Mouse (Mus musculus) left cerebral cortex, postnatal 4 days (tissue): ENCODE data around the gene Lpp. TPM values are rescaled to one million over a fixed set of nuclear protein-coding genes. Genes with fewer than 3 reads are reported as not detected.

Experiments
- DNase-seq: peaks from one replicate; pipeline ENCODE4 v3.0.0-alpha.2; 2022
- intact Hi-C: fragments of 180-260 bp; cut with DNase I; formaldehyde crosslinking; loops from one replicate; pipeline ENCODE4 v1.15.1; 2025
- total RNA-seq, 2 experiments: library from RNA; stranded (reverse); gene quantifications; 2 replicates each; pipeline ENCODE4 v1.2.3; 2021

Gene Lpp
- total RNA-seq, 2 experiments from 2014 or later, result 11.5 to 13.0 TPM

DNA sequence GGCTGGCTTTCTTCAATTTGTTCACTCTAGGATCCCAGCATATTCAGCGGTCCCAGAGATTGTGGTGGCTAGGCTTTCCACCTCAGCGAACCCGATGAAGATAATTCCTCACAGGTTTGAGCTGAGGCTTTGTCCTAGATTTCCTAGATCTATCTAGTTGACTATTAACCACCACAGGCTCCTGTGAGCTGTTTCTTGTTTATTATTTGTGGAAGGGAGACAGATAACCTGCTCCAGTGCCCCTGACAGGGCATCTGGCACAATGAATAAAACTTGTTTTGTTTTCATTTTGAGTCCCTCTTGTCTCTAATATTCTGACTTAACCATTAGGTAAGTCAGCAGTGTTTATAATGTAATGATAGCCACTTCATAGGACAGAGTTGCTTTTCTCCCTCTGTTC lies 5.6 kb downstream of the Lpp start:
- no peak for DNase-seq
- intact Hi-C loops, result no loop called here

DNA sequence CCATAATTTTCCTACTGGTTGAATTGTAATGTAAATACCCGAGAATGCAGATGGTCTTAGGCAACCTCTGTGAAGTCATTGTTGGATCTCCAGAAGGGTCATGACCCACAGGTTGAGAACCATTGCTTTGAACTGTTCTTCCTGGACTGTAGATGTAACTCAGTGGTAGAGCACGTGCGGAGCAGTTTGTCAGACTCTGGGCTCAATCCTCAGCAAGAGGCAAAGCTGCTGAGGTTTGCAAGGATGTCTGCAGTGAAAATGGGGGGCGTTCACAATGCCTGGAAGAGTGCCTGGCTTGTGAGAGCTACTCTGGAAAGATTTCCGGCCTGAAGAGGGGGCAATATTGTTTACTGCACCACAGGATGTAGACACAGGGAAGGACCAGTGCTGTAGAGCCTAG lies 6.2 kb downstream of the Lpp start:
- intact Hi-C loops, result no loop called here
- no peak for DNase-seq

DNA sequence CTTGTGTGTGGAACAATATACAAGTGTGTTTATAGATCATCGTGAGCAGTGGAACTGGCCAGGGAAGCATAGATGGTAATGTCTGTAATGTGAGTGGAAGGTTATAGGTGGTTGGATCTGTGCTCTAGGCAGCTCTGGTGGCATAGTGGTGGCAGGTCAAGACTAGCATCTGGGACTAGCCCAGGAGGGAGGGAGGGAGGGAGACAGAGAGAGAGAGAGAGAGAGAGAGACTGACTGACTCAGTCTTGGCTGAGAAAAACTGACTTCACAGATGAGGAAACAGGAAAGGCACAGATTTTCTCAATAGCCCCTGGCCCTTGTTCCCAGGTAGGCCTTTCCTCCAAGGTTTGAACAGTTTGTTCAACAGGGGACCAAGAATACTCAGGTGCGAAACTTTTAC lies 7.5 kb downstream of the Lpp start:
- intact Hi-C loops, result no loop called here
- no peak for DNase-seq

DNA sequence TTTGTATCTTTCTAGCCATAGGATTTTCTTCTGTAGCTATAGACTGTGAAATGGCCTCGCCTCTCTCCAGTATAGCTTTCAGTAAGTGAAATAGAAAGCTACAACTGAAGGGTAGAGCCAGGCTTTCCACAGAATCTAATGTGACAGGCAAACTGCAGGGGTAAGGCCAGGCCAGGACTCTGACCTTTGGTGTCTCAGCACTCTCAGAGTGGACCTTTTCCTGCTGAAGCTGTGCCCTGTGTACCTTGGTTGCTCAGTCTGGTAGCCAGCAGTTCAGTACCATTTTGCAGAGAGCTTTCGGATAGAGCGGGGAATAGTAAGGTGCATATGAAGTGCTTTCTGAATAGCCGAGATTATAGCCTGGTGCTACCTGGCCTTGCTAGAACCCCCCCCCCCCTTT lies 9.5 kb downstream of the Lpp start:
- DNase-seq, result no peak
- intact Hi-C loops, result no loop called here

DNA sequence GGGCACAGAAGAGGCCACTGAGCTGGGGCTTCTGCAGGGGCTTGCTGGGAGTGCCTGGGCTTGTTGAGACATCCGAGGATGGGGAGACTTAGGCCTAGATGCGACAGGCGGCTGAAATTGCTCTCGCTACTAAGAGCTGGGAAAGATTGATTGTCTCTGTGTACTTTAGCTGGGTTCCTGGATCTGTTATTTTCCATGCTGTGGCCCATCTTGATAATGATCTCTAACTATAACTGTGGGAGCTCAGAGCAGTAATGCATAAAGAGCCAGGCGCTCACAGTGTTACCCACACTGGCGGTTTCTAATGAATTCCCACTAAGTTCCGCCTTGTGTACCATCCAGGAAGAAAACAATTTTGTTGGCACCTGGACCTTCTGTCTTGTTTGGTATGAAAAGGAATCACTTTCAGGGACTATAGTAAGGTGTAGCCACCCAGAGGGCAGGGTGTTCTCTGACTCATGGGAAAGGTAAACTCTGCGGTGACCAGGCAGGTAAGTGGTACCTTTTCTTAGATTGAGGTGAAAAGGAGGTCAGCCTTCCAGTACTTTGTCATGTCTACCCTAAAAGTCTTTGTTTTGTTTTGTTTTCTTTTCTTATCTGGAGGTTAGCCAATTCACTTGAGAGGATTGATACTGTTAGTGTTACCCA lies 10.6 kb downstream of the Lpp start:
- DNase-seq, result no peak
- intact Hi-C loops, result no loop called here

DNA sequence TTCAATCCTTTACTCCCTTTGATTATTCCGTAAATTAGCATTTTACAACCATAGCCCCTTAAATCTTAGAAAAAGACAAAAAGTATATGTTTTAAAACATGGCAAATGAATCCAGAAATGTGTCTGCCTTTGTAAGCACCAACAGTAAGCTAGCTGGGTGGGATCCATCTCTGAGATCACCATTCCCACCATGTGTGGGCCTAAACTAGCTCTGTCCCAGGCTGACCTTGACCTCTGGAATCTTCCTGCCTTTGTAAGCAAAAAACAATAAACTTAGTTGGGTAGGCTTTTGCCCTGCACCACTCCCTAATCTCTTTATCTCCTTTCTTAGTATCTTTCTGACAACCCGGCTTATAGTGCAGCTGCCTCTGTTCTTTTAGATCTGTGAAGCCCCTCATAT lies 13.2 kb downstream of the Lpp start:
- no peak for DNase-seq
- intact Hi-C loops, result no loop called here

DNA sequence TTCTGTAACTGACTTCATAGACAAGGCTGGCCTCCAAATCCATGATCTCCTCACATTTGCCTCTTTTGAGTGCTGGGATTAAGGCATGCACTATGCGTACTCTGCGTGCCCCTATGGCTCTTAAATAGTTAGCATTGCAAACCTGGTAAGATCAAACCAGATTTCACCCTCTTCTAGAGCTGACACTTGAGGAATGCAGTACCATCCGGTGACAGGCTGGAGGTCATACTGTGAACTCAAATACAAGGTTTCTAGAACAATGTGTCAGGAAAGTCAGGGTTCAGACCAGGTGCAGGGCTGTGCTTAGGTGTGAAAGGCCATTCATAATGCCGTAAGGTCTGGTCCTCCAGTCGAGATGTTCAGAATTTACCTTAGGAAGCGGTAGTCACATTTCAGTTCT lies 18.0 kb downstream of the Lpp start:
- intact Hi-C loops, result no loop called here

DNA sequence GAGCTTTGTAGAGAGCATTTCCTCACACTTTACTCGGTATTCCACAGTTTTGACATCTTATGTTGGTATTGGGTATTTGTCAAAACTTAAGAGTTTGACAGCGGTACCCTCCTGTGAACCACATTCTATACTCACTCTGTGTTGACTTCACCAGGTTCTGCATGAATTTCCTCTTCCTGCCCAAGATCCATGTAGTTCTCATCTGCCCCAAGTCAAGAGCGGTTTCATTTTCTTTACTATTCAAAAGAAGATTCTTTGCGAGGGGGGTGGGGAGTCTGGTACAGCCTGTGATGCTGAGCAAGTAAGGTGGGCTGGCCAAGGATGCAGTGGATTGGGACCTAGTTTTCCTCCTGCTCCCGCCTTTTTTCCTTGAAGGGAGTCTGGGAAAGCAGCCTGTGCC lies 18.9 kb downstream of the Lpp start:
- intact Hi-C loops, result no loop called here
- DNase-seq, result no peak

More for the DNA sequence above, 18.0 kb downstream of the Lpp start:
- no peak for DNase-seq

DNA sequence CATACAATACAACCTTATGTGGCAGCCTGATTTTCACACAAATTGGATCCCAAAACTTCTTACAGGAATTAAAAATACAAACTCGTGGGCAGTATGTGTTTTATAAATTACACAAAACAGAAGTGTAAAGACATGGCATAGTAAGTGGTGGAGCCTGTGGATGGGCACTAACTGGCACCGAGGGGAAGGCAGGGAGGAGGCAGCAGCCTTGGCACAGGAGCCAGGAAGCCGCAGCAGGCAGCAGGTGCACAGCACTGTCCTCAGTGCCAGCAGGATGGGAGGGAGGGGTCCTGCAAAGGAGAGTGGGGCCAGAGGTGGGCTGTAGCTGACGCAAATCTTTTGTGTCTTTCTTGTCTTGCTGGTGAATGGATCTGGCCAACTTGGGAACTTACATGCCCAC lies 19.8 kb downstream of the Lpp start:
- peak; percentile 44 for DNase-seq
- intact Hi-C loops, result no loop called here

DNA sequence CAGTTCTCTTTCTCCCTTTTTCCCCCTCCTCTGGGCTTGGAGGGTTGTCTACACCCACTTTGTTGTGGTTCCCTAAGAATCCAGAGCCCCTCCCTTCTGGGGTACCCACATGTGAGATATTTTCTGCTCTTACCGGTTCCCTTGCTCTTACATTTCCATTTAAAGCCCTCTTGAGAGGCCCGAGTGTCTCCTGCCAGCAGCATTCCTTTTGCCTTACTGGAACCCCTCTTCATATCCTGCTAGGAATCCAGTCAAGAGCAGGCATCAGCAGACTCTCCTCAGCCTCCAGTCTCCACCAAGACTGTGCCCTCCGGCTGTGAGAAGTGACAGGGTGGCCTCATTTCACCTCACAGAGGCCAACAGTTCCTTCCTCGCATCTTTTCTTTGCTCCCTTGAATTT lies 24.7 kb downstream of the Lpp start:
- no peak for DNase-seq
- intact Hi-C loops, result no loop called here

DNA sequence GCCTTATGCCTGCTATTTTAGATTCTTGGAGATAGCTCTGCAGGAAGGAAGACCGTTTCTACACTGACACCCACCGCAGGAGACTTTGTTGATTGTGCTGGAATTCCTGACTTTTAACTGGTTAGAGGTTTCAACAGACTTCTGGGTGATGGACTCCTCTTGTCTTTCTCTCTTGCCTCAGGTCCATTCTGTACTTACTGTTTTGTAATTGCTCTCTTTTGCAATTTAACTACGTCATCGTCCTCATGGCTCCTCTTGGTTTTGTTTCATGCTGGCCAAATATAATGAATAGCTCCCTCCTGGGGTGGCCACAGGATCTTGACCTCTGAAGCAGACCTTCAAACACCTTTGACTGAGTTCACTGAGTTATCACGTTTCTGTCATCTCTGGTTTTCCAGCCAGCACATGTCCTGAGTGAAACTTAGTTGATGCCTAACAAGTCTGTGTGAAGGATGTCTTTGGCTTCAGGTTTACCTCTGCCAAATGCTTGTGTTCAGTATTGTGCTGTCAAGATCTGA lies 27.4 kb downstream of the Lpp start:
- DNase-seq, result no peak
- intact Hi-C loops, result no loop called here

DNA sequence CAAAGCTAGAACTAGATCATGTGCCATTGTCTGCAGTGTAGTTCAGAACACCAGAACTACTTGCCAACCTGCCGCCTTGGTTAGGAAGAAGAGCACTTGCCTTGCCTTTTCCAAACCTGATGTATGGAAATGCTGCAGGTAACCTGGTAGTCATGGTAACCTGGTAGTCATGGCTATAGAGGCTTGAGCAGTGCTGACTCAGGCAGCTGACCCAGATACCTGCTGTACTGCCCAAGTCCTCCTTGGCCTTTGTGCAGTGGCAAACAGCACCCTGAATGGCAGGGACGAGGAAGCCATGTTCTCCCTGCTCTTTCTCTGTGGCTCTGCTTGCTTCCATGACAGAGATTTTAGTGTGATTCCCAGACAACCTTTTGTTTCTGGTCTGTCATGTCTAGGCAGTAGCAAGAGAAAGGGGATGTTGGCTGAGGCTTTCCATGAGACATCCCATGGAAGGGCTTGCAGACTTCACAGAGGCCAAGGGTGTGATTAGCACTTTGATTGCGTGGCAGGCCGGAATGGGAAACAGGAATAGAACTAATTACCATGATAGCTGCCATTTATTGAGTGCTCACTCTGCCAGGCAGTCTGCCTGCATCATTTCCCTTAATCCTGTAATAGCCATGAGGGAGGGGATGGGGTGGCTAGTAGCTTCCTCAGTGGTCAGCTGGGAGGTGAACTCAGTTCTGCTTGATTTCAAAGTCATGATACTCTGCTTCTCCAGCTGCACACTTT lies 28.5 kb downstream of the Lpp start:
- intact Hi-C loops, result no loop called here
- no peak for DNase-seq

DNA sequence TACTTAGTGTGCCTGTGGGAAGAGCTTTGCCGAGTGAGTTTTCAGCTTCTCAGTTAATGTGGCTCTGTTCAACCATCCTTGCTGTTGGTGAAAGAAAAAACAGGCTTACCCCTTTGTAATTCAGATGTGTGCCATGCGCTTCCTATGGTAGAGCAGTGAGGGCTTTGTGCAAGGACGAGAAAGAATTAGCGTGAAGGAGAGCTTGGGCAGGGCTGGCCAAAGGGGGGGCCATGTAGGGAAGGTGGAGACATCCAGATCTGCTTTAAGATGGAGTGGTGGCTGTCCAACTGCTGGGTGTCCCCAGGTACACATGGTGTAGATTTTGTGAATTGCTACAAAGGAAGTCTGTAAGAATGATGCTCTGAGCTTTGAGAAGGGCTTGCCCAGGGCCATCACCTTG lies 29.9 kb downstream of the Lpp start:
- no peak for DNase-seq
- intact Hi-C loops, result no loop called here

DNA sequence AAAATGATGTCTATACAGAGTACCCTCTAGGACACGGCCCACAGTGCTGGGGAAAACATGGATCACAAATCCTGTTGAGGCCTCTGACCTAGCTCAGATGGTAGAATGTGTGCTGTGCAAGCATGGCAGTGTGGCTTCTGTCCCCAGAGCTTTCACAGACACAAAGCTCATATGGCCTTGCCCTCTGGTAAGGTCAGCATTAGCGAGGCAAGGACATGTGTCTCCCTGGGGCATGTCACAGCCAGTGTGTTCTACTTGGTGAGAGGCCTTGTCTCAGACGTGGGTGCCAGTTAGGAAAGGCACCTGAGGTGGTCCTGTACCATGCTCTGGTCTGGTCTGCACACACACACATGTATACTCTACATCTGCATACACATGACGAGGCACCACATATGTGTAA lies 30.4 kb downstream of the Lpp start:
- intact Hi-C loops, result no loop called here
- DNase-seq, result no peak

DNA sequence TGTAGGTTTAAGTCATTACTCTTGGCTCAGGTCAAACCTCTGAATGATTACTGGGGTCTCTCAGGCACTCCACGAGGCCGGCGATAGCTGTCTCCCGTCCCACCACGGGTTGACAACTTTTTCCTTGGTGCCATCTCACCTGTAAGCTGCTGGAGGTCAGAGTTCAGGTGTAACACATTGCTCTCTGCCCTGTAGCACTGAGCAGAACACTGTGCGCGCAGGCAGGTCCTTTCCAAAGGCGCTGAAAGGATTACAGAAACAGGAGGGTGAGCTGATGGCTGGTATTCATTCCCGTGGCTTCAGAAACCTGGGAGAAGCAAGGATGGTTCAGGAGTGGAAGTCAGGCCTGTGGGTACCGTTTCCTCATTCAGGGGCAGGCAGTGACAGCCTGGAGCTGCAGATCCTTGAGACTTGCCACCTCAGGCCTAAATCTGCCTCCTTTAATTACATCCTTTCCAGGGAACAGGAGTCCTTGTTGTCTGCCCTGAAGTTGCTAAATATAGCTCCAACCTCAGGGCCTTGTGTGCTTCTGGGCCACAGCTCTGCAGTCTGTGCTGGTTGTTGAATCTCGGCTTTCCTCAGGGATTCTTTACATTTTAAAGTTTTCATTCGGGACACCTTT lies 31.2 kb downstream of the Lpp start:
- no peak for DNase-seq

DNA sequence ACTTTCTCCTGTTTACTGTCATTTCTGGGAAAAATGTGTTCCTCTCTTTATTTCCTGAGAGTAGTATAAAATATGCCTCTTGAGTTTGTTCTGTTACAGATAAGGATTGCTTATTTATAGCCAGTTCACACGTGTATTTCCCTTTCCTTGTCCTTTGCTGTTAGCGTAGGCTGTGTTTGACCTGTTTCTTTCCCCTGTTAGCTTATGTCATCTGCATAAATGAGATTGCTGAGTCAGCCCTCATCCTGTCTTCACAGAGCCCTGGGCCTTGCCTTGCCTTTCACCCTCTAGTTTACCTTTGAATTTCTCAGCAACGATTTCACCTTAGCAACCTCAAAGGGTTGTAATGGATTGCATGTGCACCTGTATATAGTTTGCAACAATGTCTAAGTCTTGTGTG lies 32.5 kb downstream of the Lpp start:
- no peak for DNase-seq
- intact Hi-C loops, result no loop called here

More for the DNA sequence above, 31.2 kb downstream of the Lpp start:
- intact Hi-C loops, result no loop called here

DNA sequence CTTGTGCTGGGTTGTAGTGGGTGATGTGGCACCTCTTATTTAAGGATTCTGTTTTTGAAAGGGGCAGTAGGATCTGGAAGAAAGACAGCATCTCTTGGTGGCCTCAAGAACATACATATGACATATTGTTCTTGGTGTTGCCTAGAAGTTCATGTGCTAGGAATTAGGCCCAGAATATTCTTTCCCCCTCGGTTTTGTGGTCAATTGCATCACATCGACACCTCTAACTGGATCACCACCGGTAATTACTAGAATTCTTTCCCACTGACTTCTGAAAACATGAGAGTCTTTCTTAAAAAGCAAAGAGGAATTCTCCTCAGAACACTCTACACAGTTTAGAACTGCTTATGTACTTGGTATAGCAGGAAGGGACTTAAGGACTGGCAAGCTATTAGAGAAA lies 34.3 kb downstream of the Lpp start:
- no peak for DNase-seq
- intact Hi-C loops, result no loop called here

DNA sequence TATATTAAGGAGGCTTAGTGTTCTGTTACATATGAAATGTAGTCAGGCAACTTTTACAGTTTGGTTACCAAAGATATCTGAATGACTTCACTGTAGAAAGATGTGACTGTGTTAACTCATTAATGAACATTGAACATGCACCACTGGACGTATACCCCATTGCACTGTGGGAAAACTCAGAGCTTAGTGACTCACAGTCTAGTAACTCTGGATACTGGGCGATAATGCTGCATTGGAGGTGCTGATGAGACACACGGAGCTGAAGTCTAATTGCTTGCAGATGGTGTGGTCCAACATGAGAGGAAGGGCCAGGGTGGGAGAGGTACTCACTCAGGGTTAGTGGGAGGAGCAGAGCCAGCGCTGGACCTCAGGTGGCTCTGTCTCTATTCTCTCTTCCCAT lies 34.7 kb downstream of the Lpp start:
- no peak for DNase-seq
- intact Hi-C loops, result no loop called here

DNA sequence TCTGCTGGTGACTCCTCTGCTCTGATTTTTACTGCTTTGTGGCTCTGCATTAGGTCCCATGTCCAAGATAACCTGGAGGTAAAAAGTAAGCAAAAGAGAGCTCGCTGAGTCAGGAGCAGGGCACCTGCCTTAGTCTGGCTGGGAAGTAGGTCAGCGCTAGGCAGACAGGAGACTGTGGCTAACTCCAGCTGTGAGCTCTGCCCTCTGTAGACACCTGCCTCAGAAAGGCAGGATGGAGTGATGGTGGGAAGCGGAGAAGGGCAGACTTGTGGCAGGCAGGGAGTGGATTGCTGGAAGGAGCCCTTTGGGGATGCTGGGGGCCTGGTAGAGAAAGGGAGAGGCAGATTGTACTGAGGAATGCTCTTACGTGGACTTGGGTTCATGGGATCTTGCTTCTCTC lies 35.4 kb downstream of the Lpp start:
- DNase-seq, result no peak
- intact Hi-C loops, result no loop called here

DNA sequence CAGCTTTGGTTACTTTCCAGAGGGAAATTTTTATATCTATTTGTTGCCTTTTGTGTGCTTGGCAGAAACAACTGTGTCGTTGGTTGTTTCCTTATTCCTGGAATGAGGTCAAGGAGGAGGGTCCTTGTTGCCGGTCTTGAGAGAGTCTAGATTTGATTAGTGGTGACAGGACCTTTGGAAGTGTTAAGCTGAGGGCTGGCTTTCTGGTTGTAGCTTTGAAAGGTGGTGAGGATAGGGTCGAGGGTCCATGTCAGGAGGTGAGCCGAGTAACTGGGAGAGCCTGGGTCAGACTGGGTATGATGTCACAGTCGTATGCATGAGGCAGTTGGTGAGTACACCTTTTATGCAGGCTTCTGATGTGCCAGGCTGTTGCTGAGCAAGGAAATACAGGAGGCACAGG lies 36.4 kb downstream of the Lpp start:
- no peak for DNase-seq

DNA sequence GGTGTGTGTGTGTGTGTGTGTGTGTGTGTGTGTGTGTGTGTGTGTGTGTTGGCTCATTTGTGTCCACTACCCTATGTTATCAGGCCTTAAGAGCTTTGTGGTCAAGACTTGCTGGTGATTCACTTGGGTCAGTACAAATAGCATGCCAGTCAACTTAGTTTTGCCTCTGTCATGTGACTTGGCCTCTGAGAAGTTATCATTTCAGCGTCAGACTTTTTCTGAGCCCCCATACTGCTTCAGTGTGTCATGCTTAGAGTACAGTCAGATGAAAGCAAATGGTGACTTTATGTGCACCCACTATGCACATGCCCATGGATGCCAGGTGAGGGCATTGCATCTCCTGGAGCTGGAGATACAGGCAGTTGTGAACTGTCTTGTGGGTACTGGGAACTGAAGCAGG lies 38.5 kb downstream of the Lpp start:
- DNase-seq, result no peak
- intact Hi-C loops, result no loop called here

More for the DNA sequence above, 36.4 kb downstream of the Lpp start:
- intact Hi-C loops, result no loop called here

DNA sequence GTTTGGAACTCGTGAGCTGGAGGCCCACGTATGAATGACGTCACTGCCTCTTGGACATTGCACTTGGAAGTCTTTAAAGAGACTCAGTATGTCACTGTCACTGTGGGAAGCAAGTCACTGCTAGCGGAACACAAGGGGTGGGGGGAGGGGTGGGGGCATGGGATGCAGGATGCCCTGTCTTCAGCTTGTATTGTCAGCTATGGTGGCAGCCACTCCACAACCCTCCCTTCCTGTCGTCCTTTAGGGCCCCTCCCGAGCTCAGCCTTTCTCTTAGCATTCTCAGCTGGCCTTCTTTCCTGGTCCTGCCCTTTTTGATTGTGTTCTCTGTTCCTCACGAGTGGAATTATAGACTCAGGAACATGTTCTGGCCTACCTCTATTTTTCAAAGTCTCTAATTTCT lies 40.3 kb downstream of the Lpp start:
- intact Hi-C loops, result no loop called here

More for the DNA sequence above, 40.3 kb downstream of the Lpp start:
- DNase-seq, result no peak
